Mouse (Mus musculus): ENCODE results near the gene Dgkg.

Gene Dgkg

DNA sequence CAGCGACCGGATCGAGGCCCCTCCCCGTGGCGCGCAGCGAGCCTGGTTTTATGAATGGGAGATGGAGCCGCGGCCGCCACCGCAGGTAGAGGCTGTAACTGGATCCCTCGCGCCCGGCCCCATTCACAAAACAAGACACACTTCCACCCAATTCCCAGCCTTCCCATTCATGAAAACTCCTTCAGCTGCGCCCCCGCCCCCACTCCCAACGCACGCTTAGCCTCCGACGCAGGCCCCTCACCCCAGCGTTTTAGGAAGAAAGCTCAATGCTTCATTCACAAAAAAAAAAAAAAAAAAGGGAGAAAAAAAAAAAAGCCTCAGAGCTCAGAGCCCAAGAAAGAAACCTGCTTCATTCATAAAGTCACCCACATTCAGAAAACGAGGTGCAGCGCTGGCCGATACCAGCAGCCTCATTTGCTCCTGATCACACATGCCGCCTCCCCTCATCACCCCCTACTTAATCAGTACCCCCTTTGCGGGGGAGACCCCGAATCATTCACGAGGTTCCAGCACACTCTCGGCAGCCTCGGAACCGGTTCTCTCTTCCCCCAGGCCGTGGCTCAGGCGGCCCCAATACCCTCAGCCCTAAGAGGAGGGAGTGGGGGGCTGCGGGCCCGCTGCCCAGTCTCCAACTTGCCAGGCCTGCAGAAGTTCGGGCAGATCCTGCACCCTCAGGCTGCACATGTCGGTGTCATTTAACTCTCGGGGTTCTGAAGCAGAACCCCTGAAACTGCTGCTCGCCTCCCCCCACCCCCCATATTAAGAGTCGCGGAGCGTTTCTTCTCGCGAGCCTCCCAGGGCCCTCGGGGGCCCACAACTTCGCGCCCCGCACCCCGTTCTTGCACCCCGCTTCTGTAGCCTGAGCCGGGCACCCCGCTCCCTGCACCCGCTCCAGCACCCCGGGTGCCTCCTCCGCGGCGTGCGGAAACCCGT is 218.3 kb downstream of the Dgkg start:
- peak; percentile 90 for DNase-seq (ENCODE audit: low read depth, low spot score)

DNA sequence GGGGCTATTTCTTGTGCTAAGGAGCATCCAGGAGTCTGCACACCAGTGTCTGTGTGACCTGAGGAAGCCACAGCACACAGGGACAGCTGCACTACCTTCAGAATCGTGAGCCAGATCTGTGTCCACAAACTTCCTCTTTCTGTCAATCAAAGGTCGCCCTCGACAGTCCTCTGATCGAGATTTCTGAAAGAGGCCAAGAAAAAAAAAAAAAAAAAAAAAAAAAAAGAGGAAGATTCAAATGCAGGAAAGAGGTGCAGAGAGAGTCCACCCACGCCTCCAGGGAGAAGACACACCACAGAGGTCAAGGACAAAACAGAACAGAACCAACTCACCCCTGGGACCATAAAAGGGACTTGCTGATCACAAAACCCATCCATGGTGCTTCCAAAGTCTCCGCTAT is 220.9 kb downstream of the Dgkg start:
- no peak for DNase-seq (ENCODE audit: low read depth, low spot score)

DNA sequence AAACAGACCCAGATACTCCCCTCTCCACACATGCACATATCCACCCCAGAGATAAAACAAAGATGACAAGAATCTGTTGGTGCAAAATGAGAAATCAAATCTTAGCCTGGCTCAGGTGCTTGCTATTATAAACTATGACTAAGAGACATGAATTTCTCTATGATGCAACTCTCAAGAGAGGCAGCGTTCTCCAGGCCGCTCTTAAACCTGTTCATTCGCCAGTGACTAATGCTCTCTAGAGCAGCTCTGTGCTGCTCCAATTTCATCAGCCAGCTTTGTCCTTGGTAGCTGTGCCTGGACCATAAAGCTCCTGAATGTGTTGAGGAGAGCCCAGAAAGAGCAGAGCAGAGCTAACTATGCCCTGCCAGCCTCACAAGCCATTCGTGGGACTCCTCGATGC is 222.5 kb downstream of the Dgkg start:
- no peak for DNase-seq (ENCODE audit: low read depth, low spot score)

DNA sequence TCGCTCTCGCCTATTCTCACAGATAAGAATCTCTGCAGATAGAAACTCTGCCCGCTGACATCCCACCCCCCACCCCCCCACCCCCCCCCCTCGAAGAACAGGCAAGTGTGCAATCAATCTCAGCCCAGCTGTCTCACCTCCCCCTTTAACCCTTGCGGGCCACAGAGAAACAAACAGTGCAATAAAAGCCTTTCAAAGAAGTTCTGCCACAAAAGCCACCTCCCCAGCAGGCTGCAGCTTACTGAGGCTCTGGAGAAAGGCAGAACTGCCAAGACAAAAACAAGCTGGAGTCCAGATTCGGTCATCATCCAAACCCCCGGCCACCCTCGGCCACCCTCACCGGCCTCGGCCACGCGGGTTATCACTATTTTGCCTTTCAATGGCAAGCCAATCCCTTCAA is 223.1 kb downstream of the Dgkg start:
- no peak for DNase-seq (ENCODE audit: low read depth, low spot score)

DNA sequence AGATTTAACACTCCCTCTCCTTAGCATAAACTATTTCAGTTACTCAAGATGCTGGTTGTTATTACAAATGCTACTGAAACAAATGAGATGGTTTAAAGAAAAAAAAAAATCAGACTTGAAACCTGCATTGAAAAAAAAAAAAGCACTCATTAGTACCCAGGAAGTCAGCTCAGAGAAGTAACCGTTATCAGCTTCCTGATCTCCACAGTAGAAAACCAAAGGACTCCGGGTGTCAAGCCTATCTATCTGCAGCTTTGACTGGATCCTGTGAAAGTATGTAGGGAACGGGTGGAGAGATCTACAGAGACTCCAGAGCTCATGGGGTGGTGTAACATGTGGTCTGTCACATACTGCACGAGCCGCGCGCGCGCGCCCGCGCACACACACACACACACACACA is 225.2 kb downstream of the Dgkg start:
- DNase-seq (ENCODE audit: low read depth, low spot score): no peak

DNA sequence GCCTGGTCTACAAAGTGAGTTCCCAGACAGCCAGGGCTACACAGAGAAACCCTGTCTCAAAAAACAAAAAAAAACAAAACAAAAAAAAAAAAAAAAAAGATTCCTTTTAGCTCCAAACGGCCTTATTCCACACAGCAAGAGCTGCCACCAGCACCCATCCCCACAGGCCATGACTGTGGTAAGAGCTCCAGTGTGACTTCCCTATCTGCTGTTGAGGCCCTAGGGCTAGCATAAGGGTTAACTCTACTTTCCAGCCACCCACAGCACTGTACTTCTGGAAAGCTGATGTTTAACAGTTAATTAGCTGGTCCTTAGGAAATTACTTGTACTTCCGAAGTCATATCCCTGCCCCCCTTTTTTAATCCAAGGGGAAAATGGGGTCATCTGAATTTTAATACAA is 225.7 kb downstream of the Dgkg start:
- DNase-seq (ENCODE audit: low read depth, low spot score): no peak

DNA sequence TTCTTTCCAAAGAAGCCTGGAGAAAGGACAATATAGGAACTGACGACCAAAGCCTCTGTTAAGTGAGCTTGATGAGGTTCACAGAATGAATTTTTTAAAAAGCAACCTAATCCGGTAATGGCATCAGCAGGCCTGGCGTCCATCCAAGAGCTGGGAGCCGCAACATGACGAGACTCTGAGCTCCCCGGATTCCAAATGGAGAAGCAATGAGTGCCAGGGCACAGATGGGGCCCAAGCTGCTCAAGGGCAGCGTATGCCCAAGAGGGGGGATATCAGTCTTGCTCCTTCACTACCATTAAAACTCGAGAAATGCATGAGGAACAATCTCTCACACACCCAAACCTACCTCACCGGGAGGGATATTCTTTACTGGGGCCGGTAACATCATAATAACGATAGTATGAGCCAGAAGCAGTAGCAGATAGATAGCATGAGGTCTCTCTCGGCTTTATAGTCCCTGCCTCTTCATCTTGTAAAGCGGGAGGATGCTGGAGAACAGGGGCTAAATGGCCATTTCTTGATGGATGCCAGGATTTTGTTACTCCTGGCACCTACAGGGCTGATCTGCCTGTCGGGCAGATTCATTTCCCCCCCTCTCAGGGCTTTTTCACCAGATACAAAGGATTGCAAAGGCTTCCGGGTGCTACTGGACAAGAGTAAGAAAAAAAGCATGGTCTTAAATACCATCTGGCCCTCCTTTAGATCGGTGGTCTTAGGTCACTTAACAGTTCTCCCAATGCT is 226.6 kb downstream of the Dgkg start:
- DNase-seq (ENCODE audit: low read depth, low spot score): no peak

DNA sequence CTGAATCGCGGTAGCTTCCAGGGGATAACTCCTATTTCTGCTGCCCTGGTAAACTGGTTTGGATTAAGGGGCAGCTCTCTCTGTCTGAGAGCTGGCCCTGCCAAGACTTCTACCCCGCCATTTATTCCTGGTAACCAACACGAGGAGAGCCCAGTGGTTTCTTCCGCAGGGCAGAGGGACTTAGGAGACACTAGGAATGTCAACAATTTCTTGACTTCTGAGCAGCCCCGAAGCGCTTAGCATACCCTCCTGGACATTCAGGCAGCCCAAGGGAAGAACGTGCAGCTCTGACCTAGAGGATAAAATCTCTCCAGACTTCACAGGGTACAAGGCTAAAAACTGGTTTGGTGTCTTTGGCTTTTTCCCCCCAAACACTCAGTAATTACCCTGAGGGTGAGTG is 227.6 kb downstream of the Dgkg start:
- no peak for DNase-seq (ENCODE audit: low read depth, low spot score)

DNA sequence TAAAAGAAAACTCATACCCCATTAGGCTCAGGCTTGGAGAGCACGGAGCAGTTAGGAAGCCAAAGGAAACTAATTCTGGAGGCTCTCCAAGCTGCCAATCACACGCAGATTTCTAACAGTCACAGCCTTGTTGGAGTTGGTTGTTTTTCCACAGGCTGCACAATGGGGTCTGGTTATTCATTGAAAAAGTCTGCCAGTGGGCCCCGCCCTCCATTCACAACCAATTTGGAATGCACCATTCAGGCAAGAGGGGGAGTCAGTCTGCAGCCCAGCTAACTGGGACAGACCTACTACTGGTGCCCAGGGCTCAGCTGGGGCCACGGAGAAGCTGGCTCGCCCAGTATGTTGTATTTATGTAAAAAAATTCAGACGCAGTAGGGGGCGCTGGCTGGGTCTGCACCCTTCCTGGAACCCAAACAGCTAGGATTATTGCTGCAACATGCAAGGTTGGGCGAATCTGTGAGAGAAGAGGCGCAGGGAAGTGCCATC is 228.1 kb downstream of the Dgkg start:
- peak; percentile 87 for DNase-seq (ENCODE audit: low read depth, low spot score)

DNA sequence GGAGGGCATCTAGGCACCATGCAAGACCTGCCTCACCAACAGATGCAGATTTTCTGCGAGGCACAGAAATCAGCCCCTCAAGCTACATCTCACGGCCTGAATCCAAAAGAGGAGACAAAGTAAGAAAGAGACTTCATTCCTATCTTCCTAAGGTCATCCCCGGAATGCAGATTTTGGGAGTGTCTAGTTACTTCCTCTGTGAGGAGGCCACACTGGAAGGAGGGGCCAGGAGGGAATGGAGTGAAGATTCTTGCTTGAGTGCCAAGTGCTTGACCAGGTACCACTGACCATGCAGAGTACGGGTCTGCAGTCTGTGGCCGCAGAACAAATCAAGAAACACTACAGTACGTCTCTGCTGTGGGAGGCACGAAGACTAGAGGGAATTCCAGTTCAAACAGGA is 230.2 kb downstream of the Dgkg start:
- no peak for DNase-seq (ENCODE audit: low read depth, low spot score)

DNA sequence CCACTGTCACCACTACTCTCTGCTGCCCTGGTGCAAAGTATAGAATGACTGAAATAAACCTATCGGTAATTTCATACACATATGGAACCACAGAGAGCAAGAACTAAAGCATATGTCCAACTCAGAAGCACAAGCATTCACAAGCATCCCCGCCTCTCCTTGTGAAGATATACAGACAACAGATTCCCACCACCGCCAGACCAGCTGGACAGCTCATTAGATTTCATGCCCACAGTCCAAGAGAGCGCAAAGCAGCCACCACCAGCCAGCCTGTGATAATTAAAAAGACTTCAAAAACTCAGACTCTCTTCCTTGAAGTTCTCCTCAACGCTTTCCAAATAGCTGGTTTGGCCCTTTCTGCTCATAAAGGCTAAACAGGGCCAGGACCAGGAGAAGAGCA is 234.8 kb downstream of the Dgkg start:
- DNase-seq (ENCODE audit: low read depth, low spot score): no peak
